Mouse (Mus musculus) stomach, embryonic 15.5 days (tissue): ENCODE data around the gene Vmn1r46. TPM values are rescaled to one million over a fixed set of nuclear protein-coding genes. Genes with fewer than 3 reads are reported as not detected.
"Not testable (repeated sequence)": the region's sequence is repeated elsewhere in the genome, so short reads cannot be mapped to it uniquely, and the experiment has no call there.

ENCODE experiments used
- ATAC-seq: fragments of 200-750 bp; cut with Nextera tagmentation; 2 replicates; pipeline ENCODE4 v1.8.0; 2017; ENCODE audit warnings: low read depth, moderate number of reproducible peaks, moderate TSS enrichment; ENCODE audit not compliant: insufficient read depth, low FRiP score
- H3K27ac ChIP-seq: fragments of 300-500 bp; sonication (generic); 2 replicates; pipeline ENCODE4 v1.5.1; 2015; ENCODE audit warnings: mild to moderate bottlenecking, inconsistent platforms
- H3K27me3 ChIP-seq: fragments of 300-500 bp; sonication (generic); replicated peaks from 2 replicates; pipeline ENCODE4 v1.6.1; 2015; ENCODE audit warnings: inconsistent platforms
- H3K36me3 ChIP-seq: fragments of 300-500 bp; sonication (generic); 2 replicates; pipeline ENCODE4 v1.6.1; 2015; ENCODE audit warnings: inconsistent platforms
- H3K4me1 ChIP-seq: fragments of 300-500 bp; sonication (generic); 2 replicates; pipeline ENCODE4 v1.6.1; 2015; ENCODE audit warnings: inconsistent platforms
- H3K4me2 ChIP-seq: fragments of 300-500 bp; sonication (generic); 2 replicates; pipeline ENCODE4 v1.6.1; 2015; ENCODE audit warnings: mild to moderate bottlenecking, inconsistent platforms
- H3K4me3 ChIP-seq: fragments of 300-500 bp; sonication (generic); replicated peaks from 2 replicates; pipeline ENCODE4 v1.5.1; 2015; ENCODE audit warnings: inconsistent platforms
- H3K9ac ChIP-seq: fragments of 300-500 bp; sonication (generic); 2 replicates; pipeline ENCODE4 v1.6.1; 2015; ENCODE audit warnings: inconsistent platforms
- H3K9me3 ChIP-seq: fragments of 300-500 bp; sonication (generic); 2 replicates; pipeline ENCODE4 v1.6.1; 2016; ENCODE audit warnings: inconsistent platforms
- WGBS: fragments of 180-500 bp; shearing (Covaris S2); methylation state at CpG from one replicate; pipeline ENCODE4 v1.1.7; 2015; 5-methylcytosine and 5-hydroxymethylcytosine counted together
- polyA plus RNA-seq: library from polyadenylated mRNA; unstranded; fragments of >200 nt; fragmentation: Nextera tagmentation; extraction: Ambion mirVana; gene quantifications from 2 replicates; pipeline ENCODE4 v1.2.1, GENCODE M21; 2015

Gene Vmn1r46
- polyA plus RNA-seq: not detected in 2 replicates

DNA sequence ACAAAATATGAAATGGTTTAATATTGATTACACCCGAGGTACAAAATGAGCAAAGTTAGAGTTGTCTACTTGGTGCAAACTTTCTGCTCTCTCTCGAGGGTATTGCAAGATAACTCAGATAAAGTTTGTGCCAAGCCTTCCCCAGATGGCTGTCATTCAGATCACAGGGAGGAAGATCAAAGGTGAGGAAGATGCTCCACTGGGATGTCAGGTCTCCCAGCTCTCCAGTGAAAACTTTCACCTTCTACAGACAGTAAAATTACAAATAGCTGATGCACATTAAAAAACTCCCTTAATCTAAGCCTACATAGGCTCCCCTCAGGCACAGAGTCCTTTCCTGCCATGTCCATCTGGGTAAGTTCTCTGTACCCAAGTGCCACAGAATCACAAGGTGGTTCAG is at the start of gene Vmn1r46:
Gene Vmn1r46 (plus strand): TSS at position 301 of the 400 bp plus-strand sequence.
- no peaks in the 10 kb centered on the region for H3K36me3 ChIP-seq
- no peak for ATAC-seq

DNA sequence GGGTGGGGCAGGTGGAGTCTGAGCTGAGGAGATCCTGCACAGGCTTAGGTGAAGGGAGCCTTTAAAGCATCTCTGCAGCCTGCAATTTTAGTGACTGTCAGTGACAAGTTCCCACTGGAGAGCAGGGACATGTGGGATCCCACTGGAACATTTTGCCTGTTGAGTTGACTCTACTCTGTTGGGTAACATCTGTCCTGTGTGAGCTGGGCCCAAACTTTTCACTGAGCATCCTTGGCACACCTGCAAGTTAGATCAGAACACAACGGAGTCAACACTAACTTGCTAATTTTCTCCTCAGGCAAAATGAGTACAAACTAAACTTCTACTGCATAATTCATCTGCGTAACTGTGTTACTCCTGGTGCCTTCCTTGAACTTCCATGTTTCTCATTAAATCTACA is 28.6 kb upstream of the Vmn1r46 start, which contains the start of gene Vmn1r45:
Gene Vmn1r45 (minus strand): TSS at position 101 of the 400 bp plus-strand sequence.
- not testable (repeated sequence) for H3K27ac ChIP-seq, H3K4me3 ChIP-seq, H3K36me3 ChIP-seq, ATAC-seq, H3K27me3 ChIP-seq, H3K9ac ChIP-seq, H3K9me3 ChIP-seq, H3K4me1 ChIP-seq, H3K4me2 ChIP-seq
- 91% methylated on average over 2 of the region's 2 CpGs for WGBS

More for the DNA sequence above, at the start of gene Vmn1r46:
- Histone ChIP-seq H3K4me3 (no peak within 1 kb of the TSS), H3K4me2 (no peak within 1 kb of the TSS), H3K9ac (no peak within 1 kb of the TSS), H3K27ac (no peak within 1 kb of the TSS), H3K27me3 (no peaks in the 10 kb centered on the region), H3K9me3 (no peaks in the 10 kb centered on the region), H3K4me1 (no peaks in the 10 kb centered on the region)
- WGBS: 62% methylated on average over 2 of the region's 2 CpGs

DNA sequence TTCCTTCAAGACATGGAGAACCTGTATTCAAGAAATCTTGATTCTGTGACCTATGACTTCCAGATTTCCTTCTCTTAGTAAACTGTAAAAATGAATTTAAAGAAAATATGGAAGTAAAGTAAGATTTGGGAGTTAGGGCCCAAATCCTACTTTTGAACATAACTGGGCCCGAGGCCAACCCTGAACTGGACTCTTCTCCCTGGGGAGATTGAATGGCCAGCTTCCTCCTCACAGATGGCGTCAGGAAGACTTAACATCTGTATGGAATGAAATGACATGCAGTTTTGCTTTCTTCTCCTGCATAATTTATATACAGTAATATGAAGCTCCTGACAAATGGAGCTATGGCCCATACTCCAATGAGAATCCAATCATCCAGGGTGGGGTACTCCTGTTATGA is 28.2 kb upstream of the Vmn1r46 start:
- no peak overlapping the region for H3K4me2 ChIP-seq
- no peak overlapping the region for H3K27ac ChIP-seq
- H3K9ac ChIP-seq: no peak overlapping the region
- no peak for ATAC-seq
- H3K9me3 ChIP-seq: no peaks in the 10 kb centered on the region
- WGBS: 80% methylated on average over 2 of the region's 2 CpGs
- H3K27me3 ChIP-seq: no peaks in the 10 kb centered on the region
- H3K36me3 ChIP-seq: no peaks in the 10 kb centered on the region
- H3K4me1 ChIP-seq: no peaks in the 10 kb centered on the region
- H3K4me3 ChIP-seq: no peak overlapping the region

DNA sequence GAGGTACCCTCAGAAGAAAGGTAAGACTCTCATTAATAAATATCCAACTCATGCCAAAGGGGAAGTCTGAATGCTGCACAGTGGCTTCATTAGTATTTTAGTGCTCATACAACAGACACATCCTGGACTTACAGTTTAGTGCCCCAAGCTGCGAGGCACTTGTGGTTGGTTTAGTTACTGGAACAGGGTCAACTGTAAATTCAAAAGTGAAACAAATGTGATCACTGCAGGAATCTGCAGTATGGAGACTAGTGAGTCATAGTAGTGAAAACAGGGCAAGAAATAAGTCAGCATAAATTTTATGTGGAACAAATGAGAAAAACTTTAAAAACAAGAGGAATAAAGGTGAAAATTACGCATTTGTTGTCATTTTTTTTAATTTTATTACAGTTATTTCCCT is 15.6 kb upstream of the Vmn1r46 start:
- ATAC-seq: no peak
- H3K4me3 ChIP-seq: no peak overlapping the region
- H3K4me2 ChIP-seq: no peak overlapping the region
- no peak overlapping the region for H3K9ac ChIP-seq
- WGBS: 74% methylated on average over 2 of the region's 2 CpGs
- no peak overlapping the region for H3K27ac ChIP-seq
- no peaks in the 10 kb centered on the region for H3K9me3 ChIP-seq
- no peaks in the 10 kb centered on the region for H3K4me1 ChIP-seq
- no peaks in the 10 kb centered on the region for H3K27me3 ChIP-seq
- H3K36me3 ChIP-seq: no peaks in the 10 kb centered on the region

DNA sequence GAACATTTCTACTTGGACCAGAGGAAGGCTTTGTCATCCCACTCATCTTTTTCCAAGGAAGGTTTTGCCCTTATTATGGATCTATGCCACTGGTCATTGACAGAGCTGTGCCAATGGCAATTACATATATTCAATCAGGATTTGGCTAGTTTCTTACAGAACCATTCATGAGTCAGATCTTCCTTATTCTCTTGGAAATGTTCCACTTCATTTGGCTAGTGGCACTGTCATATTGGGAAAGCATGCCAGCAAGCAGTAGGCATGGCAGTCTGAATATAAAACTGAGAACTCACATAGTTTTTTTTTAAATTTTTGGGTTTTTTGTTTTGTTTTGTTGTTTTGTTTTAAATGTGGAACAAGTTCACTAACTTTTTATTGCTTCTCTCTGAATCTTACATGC is 2.8 kb upstream of the Vmn1r46 start:
- H3K27me3 ChIP-seq: no peaks in the 10 kb centered on the region
- H3K4me2 ChIP-seq: no peak overlapping the region
- H3K27ac ChIP-seq: no peak overlapping the region
- H3K4me1 ChIP-seq: no peaks in the 10 kb centered on the region
- H3K9me3 ChIP-seq: no peaks in the 10 kb centered on the region
- H3K9ac ChIP-seq: no peak overlapping the region
- no peak overlapping the region for H3K4me3 ChIP-seq
- ATAC-seq: no peak
- no peaks in the 10 kb centered on the region for H3K36me3 ChIP-seq

DNA sequence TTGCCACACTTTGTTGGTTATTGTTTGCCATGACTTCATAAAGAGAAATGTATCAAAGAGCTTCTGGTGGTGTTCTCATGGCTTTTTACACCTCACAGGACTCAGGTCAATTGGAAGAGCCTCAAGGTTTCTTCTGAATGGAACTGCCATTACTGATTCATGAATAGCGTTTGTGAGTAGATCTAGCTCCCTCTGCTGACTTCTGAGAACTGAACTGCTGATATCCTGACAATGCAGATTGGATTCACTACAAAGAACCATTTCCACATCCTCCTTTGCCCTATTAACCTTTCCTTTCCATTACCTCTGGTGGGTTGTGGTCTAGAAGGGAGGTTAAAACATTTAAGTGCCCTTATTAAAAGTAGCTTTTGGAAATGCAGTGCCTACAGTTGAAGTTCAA is 16.9 kb downstream of the Vmn1r46 start:
- Histone ChIP-seq H3K27me3 (no peaks in the 10 kb centered on the region), H3K27ac (no peak overlapping the region), H3K9ac (no peak overlapping the region), H3K4me1 (no peaks in the 10 kb centered on the region), H3K36me3 (no peaks in the 10 kb centered on the region), H3K9me3 (no peaks in the 10 kb centered on the region), H3K4me3 (no peak overlapping the region), H3K4me2 (no peak overlapping the region)
- no peak for ATAC-seq
- 22% methylated on average over 1 of the region's 1 CpGs for WGBS

DNA sequence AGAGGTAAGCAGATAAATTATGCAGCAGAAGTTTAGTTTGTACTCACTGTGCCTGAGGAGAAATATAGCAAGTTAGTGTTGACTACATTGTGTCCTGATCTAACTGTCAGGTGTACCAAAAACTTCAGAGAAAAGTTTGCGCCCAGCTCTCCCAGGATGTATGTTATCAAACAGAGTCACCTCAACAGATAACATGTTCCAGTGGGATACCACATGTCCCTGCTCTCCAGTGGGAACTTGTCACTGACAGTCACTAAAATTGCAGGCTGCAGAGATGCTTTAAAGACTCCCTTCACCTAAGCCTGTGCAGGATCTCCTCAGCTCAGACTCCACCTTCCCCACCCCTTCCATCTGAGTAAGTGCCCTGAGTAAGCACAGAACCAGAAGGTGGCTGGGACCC is 46.7 kb downstream of the Vmn1r46 start, which contains the start of gene Vmn1r47:
Gene Vmn1r47 (plus strand): TSS at position 301 of the 400 bp plus-strand sequence.
- not testable (repeated sequence) for H3K27me3 ChIP-seq, H3K9me3 ChIP-seq, H3K27ac ChIP-seq, H3K4me3 ChIP-seq, H3K4me1 ChIP-seq, H3K36me3 ChIP-seq, H3K9ac ChIP-seq, H3K4me2 ChIP-seq, ATAC-seq
- 100% methylated on average over 1 of the region's 1 CpGs for WGBS

Other genes with a start within 250 kb of the Vmn1r46 start
- gene Vmn1r41, start 228.5 kb upstream of the Vmn1r46 start, polyA plus RNA-seq: not detected in 2 replicates
- gene Vmn1r42, start 92.9 kb upstream of the Vmn1r46 start, polyA plus RNA-seq: not detected in 2 replicates
- 0.01 TPM in 2 replicates for gene Vmn1r43, start 92.9 kb upstream of the Vmn1r46 start, polyA plus RNA-seq
- gene Vmn1r44, start 85.7 kb upstream of the Vmn1r46 start, polyA plus RNA-seq: not detected in 2 replicates
- gene Vmn1r45, start 28.7 kb upstream of the Vmn1r46 start, polyA plus RNA-seq: not detected in 2 replicates
- gene Vmn1r47, start 46.8 kb downstream of the Vmn1r46 start, polyA plus RNA-seq: not detected in 2 replicates
- gene Vmn1r48, start 67.5 kb downstream of the Vmn1r46 start, polyA plus RNA-seq: not detected in 2 replicates
- not detected in 2 replicates for gene Vmn1r49, start 109.2 kb downstream of the Vmn1r46 start, polyA plus RNA-seq
- not detected in 2 replicates for gene Vmn1r50, start 132.1 kb downstream of the Vmn1r46 start, polyA plus RNA-seq
- 0.03 TPM in 1 of 2 replicates, not detected in the other for gene Vmn1r51, start 153.3 kb downstream of the Vmn1r46 start, polyA plus RNA-seq
- gene Vmn1r52, start 205.5 kb downstream of the Vmn1r46 start, polyA plus RNA-seq: not detected in 2 replicates
- not detected in 2 replicates for gene V1ra8, start 233.5 kb downstream of the Vmn1r46 start, polyA plus RNA-seq